Mouse (Mus musculus): ENCODE measurements around the gene Gm3099.
"Not testable (repeated sequence)": the region's sequence is repeated elsewhere in the genome, so short reads cannot be mapped to it uniquely, and the experiment has no call there.

The Gm3099 gene

GRCm38 (mm10) chr14:3998094-3998493 lies at the start of gene Gm3099:
Gene Gm3099 (plus strand): TSS chr14:3998394.
- not testable (repeated sequence) for DNase-seq (ENCODE audit: low read depth, low spot score)

- DNase-seq (ENCODE audit: low read depth, low spot score): not testable (repeated sequence)
Observed at GRCm38 (mm10) chr14:3963247-3963646, 34.9 kb upstream of the Gm3099 start, which contains the start of gene Gm3095. Gene Gm3095 (plus strand): TSS chr14:3963547.

GRCm38 (mm10) chr14:4023641-4024040 lies 25.4 kb downstream of the Gm3099 start, which contains the start of gene Gm5796:
Gene Gm5796 (plus strand): TSS chr14:4023941.
- DNase-seq (ENCODE audit: low read depth, low spot score): not testable (repeated sequence)

Data from 3T3-L1 (cell line).